Mouse (Mus musculus): Measurements from ENCODE around the gene Loxl1. TPM values are rescaled to one million over a fixed set of nuclear protein-coding genes. Genes with fewer than 3 reads are reported as not detected.

Loxl1 gene
- polyA plus RNA-seq, 1 experiment from 2014 or later, result 122 TPM

DNA sequence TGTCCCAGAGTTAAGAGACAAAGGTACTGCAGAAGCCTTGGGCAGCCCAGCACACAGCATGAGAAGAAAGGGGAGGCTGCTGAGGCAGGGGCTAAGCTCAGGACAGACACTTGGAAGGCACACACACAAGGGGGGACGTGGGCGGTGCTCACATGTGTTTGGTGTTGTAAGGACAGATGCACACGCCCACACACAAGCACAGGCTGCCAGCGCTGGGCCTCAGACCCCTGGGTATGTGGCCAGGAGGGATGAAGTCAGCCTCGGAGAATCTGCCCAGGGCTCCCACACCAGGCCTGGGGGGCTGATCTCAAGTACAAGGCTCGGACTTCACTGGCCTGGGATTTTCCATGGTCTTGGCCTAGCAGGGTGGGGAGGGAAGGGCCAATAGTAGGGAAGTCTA lies 4.6 kb downstream of the Loxl1 start:
- H3K27ac ChIP-seq (ENCODE audit: low read length), result no peak overlapping the region; the same call in 1 of the 2 replicates
- no peaks in the 10 kb centered on the region for H3K9me3 ChIP-seq (ENCODE audit: low read length)
- H3K4me1 ChIP-seq (ENCODE audit: insufficient read depth, low read depth, low read length), result peaks cover 5% of the 10 kb centered on the region
- ATAC-seq (peak; percentile 41), DNase-seq (ENCODE audit: low spot score) (peak; percentile 78)
- no peaks in the 10 kb centered on the region for H3K36me3 ChIP-seq (ENCODE audit: insufficient read depth, low read length)
- no peak overlapping the region for H3K9ac ChIP-seq (replicated peaks; ENCODE audit: low read depth)
- no peak for TF ChIP-seq CTCF (IDR thresholded peaks at IDR 0.05)
- TF ChIP-seq EP300 (IDR thresholded peaks at IDR 0.05), result no peak
- H3K4me2 ChIP-seq (replicated peaks; ENCODE audit: low read depth, low read length), result peak overlapping the region; percentile 19; the same call in 1 of the 2 replicates
- H3K4me3 ChIP-seq (ENCODE audit: low read depth, low read length), result no peak overlapping the region
- H3K27me3 ChIP-seq (replicated peaks; ENCODE audit: insufficient read depth, low read length), result 0 out of 2 replicates have a peak, but pooled peaks cover 10% of the 10 kb centered on the region
- WGBS, result 43% methylated on average over 6 of the region's 6 CpGs

DNA sequence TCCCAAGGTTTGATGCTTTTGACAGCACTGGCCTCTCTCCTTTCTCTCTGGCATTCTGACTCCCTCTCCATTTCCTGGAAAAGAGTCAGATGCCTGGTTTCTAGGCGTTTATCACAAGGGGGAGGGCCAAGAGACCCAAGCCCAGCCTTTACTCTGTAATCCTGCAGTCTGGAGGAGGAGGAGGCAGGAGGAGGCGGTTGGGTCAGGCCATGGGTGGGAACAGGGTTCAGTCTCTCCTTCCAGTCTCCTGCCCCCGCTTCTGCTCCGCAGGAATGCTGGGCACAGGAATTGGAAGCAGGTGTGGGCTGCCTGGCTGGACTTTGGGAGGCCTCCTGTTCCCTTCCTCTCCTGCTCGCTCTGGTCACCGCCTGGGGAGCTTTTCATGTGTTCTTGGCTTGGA lies 7.3 kb downstream of the Loxl1 start:
- Histone ChIP-seq H3K36me3 (ENCODE audit: insufficient read depth, low read length) (no peaks in the 10 kb centered on the region), H3K4me2 (replicated peaks; ENCODE audit: low read depth, low read length) (no peak overlapping the region), H3K9ac (replicated peaks; ENCODE audit: low read depth) (no peak overlapping the region), H3K27me3 (replicated peaks; ENCODE audit: insufficient read depth, low read length) (no peaks in the 10 kb centered on the region), H3K9me3 (ENCODE audit: low read length) (no peaks in the 10 kb centered on the region), H3K4me1 (ENCODE audit: insufficient read depth, low read depth, low read length) (peaks cover 3% of the 10 kb centered on the region; the same call in 1 of the 2 replicates), H3K27ac (ENCODE audit: low read length) (peak overlapping the region; percentile 62; the same call in 1 of the 2 replicates), H3K4me3 (ENCODE audit: low read depth, low read length) (no peak overlapping the region)
- DNase-seq (ENCODE audit: low spot score) (peak; percentile 52), ATAC-seq (no peak)
- 25% methylated on average over 6 of the region's 6 CpGs for WGBS
- TF ChIP-seq EP300 (IDR thresholded peaks at IDR 0.05) (no peak), CTCF (IDR thresholded peaks at IDR 0.05) (no peak)

DNA sequence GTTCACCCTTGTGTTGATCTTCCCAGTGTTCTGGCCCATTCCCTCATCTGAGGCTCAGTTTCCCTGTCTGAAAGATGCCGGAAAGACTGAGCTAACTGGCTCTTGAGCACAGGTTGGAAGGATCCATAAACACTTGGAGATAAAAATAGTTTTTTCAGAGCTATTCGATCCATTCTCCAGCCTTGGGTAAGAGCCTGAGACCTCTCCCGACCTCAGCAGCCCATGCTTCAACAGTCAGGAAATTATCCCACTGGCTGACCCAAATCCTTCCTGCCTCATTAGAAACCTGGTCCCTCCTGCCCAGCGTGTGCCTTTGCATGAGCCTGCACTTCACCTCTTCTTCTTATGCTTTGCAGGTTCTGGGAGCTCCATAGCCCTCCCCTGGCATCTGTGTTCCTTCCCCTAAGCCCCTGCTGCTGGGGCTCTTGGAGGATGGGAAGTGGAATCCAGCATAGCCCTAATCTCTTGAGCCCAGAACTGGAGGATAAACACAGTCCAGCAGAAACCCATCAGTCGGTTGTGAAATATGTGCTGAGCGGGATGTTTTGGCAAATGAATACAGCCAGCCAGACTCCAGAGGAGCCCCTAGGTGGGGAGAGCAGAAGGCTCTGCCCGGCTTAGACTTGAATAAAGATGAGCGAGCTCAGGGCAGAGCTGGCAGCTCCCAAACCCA lies 9.3 kb downstream of the Loxl1 start:
- WGBS, result 27% methylated on average over 8 of the region's 8 CpGs
- Histone ChIP-seq H3K4me2 (replicated peaks; ENCODE audit: low read depth, low read length) (no peak overlapping the region), H3K9me3 (ENCODE audit: low read length) (no peaks in the 10 kb centered on the region), H3K27ac (ENCODE audit: low read length) (peak overlapping the region; percentile 79), H3K9ac (replicated peaks; ENCODE audit: low read depth) (no peak overlapping the region), H3K4me3 (ENCODE audit: low read depth, low read length) (no peak overlapping the region), H3K36me3 (ENCODE audit: insufficient read depth, low read length) (no peaks in the 10 kb centered on the region), H3K4me1 (ENCODE audit: insufficient read depth, low read depth, low read length) (peaks cover 3% of the 10 kb centered on the region; the same call in 1 of the 2 replicates), H3K27me3 (replicated peaks; ENCODE audit: insufficient read depth, low read length) (no peaks in the 10 kb centered on the region)
- no peak for TF ChIP-seq EP300 (IDR thresholded peaks at IDR 0.05)
- TF ChIP-seq CTCF (IDR thresholded peaks at IDR 0.05), result no peak
- DNase-seq (ENCODE audit: low spot score) (peak; percentile 83), ATAC-seq (peak; percentile 54)

DNA sequence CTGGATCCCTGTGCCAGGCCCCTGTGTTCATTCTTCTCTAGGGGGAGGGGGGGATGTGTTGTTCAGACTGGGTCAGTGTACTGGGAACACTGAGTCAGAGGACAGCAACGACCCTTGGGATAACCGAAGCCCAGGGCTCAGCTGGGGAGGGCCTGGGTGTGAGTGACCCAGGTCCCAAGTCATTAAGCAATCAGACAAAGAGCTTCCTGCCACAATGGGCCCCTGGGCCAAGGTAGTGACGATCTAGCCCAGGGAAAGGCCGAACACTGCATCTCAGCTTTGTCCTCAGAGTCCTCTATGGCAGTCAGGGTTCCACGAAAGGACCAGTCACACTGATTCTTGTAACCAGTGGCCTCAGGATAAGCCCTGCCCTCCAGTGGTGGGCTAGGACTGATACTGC lies 9.9 kb downstream of the Loxl1 start:
- DNase-seq (ENCODE audit: low spot score) (peak; percentile 47), ATAC-seq (peak; percentile 27)
- H3K4me3 ChIP-seq (ENCODE audit: low read depth, low read length), result no peak overlapping the region
- H3K4me1 ChIP-seq (ENCODE audit: insufficient read depth, low read depth, low read length), result peaks cover 3% of the 10 kb centered on the region; the same call in 1 of the 2 replicates
- TF ChIP-seq CTCF (IDR thresholded peaks at IDR 0.05), result no peak
- TF ChIP-seq EP300 (IDR thresholded peaks at IDR 0.05), result no peak
- no peaks in the 10 kb centered on the region for H3K36me3 ChIP-seq (ENCODE audit: insufficient read depth, low read length)
- H3K27ac ChIP-seq (ENCODE audit: low read length), result peak overlapping the region; percentile 79
- no peak overlapping the region for H3K9ac ChIP-seq (replicated peaks; ENCODE audit: low read depth)
- H3K9me3 ChIP-seq (ENCODE audit: low read length), result no peaks in the 10 kb centered on the region
- WGBS, result 43% methylated on average over 5 of the region's 5 CpGs
- no peak overlapping the region for H3K4me2 ChIP-seq (replicated peaks; ENCODE audit: low read depth, low read length)
- no peaks in the 10 kb centered on the region for H3K27me3 ChIP-seq (replicated peaks; ENCODE audit: insufficient read depth, low read length)

DNA sequence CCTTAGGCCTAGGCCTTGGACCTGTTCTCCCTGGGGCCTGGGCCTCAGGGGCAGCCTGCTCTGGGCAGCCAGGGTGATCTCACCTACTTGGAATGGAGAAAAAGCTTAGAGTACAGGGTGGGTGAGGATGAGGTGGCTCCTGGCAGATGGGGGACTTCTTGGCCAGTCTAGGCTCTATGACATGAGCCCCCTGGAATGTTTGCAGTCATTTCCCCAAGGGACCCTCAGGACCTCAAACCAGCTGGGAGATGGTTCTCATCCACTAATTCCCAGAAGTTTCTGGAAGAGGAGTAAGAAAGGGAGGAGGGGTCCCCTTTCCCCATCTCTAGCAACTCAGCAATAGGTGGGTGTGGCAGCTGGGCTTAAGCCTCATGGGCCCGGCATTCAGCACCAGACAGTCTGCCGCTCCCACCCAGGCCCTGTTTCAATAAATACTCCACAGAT lies 13.6 kb downstream of the Loxl1 start:
- Histone ChIP-seq H3K4me2 (replicated peaks; ENCODE audit: low read depth, low read length) (no peak overlapping the region), H3K36me3 (ENCODE audit: insufficient read depth, low read length) (no peaks in the 10 kb centered on the region), H3K9me3 (ENCODE audit: low read length) (no peaks in the 10 kb centered on the region), H3K9ac (replicated peaks; ENCODE audit: low read depth) (no peak overlapping the region), H3K27ac (ENCODE audit: low read length) (no peak overlapping the region), H3K4me1 (ENCODE audit: insufficient read depth, low read depth, low read length) (peaks cover 3% of the 10 kb centered on the region; the same call in 1 of the 2 replicates), H3K4me3 (ENCODE audit: low read depth, low read length) (no peak overlapping the region), H3K27me3 (replicated peaks; ENCODE audit: insufficient read depth, low read length) (no peaks in the 10 kb centered on the region)
- DNase-seq (ENCODE audit: low spot score) (peak; percentile 74), ATAC-seq (peak; percentile 69)
- 53% methylated on average over 2 of the region's 2 CpGs for whole genome bisulfite sequencing
- TF ChIP-seq EP300 (IDR thresholded peaks at IDR 0.05) (peak; percentile 60), CTCF (IDR thresholded peaks at IDR 0.05) (no peak)

DNA sequence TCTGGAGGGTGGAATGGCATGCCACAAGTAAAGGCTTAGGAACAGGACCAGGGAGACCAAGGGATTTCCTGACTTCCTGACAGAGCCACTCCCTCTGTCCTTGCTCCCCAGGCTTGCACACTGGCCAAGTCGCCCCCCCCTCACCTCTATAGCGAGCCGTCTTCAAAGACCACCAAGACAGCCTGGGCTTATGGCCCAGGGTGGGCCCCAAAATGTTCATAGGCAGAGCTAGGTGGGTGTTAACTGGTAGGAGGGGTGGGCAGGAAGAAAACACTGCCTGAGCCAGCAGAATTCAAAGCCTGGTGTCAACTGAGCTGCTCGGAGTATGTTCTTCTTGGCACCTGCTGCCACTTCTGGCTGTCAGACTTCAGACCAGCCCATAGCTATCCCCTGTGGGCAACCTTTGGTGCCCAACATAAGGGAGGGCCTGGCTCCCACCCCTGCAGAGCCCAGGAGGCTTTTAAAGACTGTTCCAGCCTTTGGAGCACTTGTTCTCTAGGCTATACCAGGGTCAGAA lies 15.0 kb downstream of the Loxl1 start:
- 64% methylated on average over 4 of the region's 4 CpGs for WGBS
- H3K4me1 ChIP-seq (ENCODE audit: insufficient read depth, low read depth, low read length), result no peaks in the 10 kb centered on the region; the same call in 1 of the 2 replicates
- no peak overlapping the region for H3K4me2 ChIP-seq (replicated peaks; ENCODE audit: low read depth, low read length)
- H3K9ac ChIP-seq (replicated peaks; ENCODE audit: low read depth), result no peak overlapping the region
- H3K36me3 ChIP-seq (ENCODE audit: insufficient read depth, low read length), result no peaks in the 10 kb centered on the region
- no peak for ATAC-seq
- H3K9me3 ChIP-seq (ENCODE audit: low read length), result no peaks in the 10 kb centered on the region
- DNase-seq (ENCODE audit: low spot score), result no peak
- H3K4me3 ChIP-seq (ENCODE audit: low read depth, low read length), result no peak overlapping the region
- H3K27ac ChIP-seq (ENCODE audit: low read length), result no peak overlapping the region
- H3K27me3 ChIP-seq (replicated peaks; ENCODE audit: insufficient read depth, low read length), result no peaks in the 10 kb centered on the region
- no peak for TF ChIP-seq EP300 (IDR thresholded peaks at IDR 0.05)
- no peak for TF ChIP-seq CTCF (IDR thresholded peaks at IDR 0.05)
